Mouse (Mus musculus) thymus, adult 18-20 months (tissue): ENCODE results near the gene Hadh.

ENCODE experiments used
- DNase-seq, 2 experiments: peaks; one replicate each; pipeline ENCODE4 v3.0.0; 2022; ENCODE audit warnings: mixed read lengths in 2 of 2

The Hadh gene

DNA sequence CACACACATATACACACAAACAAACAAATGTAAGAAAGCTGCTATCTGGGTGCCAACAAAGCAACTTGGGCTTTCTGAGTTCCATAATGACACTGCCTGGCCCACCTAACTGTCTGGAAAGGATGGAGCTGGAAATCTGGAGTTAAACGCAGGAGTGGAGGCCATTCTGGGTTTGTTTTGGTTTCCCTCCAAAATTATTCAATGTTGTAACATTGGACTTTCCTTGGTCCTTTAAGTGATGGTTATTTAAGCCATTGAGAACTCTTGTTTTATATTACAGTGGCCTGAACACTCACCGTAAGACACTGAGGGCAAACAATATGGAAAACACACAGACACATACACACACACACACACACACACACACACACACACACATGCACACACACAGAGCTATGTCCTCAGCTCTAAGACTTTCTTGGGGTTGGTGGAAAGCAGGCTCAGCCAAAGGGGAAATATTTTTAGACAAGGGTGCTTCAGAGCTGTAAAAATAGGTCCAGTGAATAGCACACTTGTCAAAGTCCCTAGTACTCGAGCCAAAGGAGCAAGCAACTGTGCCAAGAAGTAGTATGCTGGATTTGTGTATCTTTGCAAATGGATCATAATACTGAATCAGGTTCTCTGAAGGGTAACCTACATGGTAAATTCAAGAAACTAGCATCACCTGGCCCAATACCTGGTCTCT, 5.4 kb downstream of the Hadh start:
- no peak for DNase-seq

- DNase-seq = no peak
Observed at GRCm38 (mm10) chr3:131265516-131265915, 6.4 kb downstream of the Hadh start.

- DNase-seq = no peak
Observed at GRCm38 (mm10) chr3:131263766-131264486, 8.0 kb downstream of the Hadh start.

GRCm38 (mm10) chr3:131260418-131260817, 11.5 kb downstream of the Hadh start:
- DNase-seq = no peak

- no peak for DNase-seq
Observed at GRCm38 (mm10) chr3:131259392-131259965, 12.4 kb downstream of the Hadh start.

GRCm38 (mm10) chr3:131258921-131259320, 13.0 kb downstream of the Hadh start:
- DNase-seq = no peak

DNA sequence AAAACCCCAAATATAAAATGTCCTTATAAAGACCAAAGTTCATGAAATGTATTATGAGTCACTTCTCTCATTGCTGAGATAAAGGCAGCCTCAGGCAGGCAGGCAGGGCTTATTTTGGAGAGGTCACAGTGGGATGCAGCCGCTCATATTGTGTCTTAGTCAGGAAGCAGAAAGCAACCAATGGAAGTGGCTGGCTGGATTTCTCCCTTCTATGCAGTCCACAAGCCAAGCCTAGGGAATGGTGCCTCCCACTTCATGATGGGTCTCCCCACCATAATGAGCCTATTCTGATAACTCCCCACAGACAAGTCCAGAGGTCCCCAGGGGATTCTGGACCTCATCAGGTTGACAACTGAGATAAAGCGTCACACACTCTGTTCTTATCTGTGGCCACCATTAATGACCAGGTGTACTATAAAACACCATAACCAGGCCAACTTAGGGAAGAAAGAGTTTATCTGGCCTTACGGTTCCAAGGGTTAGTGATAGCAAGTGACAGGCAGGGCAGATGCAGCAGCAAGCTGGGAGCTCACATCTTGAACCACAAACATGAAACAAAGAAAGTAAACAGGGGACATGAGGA, 16.4 kb downstream of the Hadh start:
- no peak for DNase-seq

GRCm38 (mm10) chr3:131254991-131255390, 16.9 kb downstream of the Hadh start:
- DNase-seq = no peak

DNA sequence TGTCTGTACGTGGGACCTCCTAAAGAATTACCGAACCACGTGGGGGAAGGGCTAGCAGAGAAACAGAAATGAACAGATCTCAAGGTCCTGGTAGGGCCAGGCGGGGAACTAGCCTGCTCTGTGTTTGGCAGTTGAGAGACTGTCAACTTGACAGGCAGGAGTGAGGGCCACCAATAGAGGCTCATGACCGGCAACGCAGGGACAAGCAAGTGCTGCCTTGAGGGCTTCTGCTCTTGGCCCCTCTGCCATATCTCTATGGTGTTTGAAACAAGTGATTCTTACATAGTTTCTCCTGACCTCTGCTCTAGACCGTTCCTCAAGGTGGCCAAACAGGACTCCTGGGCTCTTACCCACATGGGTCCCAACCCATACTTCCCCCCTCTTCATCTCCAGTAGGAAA, 20.3 kb downstream of the Hadh start:
- no peak for DNase-seq

DNA sequence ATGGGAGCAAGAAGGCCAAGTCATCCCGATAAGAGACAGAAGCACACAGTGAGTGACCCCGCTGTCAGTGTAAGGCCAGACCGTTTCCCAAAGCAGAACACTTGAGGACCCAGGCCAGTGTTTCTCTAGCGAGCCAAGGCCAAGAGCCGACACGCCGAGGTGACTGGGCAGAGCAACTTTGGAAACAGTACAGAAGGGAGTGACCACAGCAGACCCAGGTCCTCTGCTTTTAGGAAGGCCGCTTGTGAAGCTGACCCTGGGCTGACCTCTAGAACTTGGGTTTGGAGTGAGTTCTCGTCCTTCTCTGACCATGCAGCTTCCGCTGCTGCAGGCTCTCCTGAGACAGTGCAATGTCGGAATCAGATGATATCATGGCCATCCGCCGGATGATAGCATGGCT, 20.9 kb downstream of the Hadh start:
- no peak for DNase-seq

- DNase-seq = no peak
Observed at GRCm38 (mm10) chr3:131250283-131250682, 21.6 kb downstream of the Hadh start.

DNA sequence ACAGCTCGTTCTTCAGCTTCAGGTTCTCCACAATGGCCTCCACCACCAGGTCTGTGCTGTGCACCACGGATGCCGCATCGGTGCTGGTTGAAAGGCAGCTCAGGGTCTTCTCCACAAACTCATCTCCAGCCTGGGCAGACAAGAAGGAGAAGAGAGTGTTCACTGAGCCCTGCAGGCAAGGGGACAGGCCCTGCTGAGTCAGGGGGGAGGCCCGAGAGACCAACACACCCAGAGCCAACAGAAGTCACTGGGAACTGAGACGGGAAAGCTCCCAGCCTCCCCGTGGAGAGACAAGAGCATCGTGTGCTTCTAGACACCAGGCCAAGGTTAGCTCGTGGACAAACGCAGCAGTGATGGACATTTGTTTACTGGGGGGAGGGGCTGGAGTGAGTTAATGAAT, 23.5 kb downstream of the Hadh start:
- no peak for DNase-seq

DNA sequence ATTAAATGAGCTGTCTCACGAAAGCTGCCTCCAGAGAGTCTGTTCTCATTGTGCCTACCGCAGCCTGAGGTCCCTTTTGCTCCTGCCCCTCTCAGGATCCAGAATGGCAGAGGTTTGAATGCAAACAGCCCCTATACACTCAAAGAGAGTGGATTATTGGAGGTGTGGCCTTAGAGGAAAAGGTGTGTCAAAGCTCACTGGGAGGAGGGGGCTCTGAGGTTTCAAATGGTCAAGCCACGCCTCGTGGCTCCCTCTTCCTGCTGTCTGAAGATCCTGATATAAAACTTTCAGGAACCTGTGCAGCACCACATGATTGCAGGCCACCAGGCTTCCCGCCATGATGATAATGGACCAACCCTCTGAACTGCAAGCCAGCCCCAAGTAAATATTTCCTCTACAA, 24.1 kb downstream of the Hadh start:
- no peak for DNase-seq

DNA sequence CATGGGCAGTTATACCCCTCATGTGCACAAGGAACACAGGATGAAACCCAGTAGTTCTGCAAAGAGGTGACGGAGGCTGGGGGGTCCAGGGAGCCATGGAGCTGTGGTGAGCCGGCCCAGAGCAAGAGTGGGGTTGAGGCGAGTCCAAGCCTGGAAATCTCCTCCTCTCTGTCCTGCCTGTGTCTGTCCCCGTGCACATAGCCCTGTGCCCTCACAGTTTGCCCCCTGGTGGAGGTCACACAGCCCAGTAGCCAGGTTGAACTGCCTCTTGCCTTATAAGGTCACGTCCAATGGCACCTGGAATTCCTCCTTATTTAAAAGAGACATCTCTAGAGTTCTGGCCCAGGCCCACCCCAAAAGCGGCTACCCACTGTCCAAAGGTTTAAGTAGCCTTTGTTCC, 24.5 kb downstream of the Hadh start:
- DNase-seq = no peak

DNA sequence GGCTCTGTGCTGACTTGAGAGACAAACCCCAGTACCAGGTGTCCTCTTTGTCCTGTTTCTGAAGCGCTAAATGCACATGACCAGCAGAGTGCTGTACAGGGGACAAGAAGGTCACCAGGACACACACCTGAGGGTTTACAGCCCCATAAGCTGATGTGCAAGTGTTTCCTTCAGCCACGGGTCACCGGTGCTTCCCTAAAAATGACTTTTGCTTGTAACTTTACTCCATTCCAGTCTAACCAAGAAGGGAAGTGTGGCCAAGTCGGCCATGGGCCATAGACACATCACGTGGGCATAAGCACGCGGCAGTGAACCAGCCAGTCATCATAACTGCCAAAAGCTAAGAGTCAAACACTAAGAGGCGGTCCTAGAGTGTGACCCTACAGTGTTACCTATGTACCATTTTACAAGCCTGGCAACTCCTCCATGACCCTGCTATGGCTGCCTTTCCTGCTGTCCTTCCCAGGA, 25.3 kb downstream of the Hadh start:
- no peak for DNase-seq

GRCm38 (mm10) chr3:131245766-131246578, 25.9 kb downstream of the Hadh start:
- DNase-seq = peak in 1 of 2 experiments; percentile 41

- peak; percentile 34 to 58 for DNase-seq
Observed at GRCm38 (mm10) chr3:131237785-131238633, 33.9 kb downstream of the Hadh start.

DNA sequence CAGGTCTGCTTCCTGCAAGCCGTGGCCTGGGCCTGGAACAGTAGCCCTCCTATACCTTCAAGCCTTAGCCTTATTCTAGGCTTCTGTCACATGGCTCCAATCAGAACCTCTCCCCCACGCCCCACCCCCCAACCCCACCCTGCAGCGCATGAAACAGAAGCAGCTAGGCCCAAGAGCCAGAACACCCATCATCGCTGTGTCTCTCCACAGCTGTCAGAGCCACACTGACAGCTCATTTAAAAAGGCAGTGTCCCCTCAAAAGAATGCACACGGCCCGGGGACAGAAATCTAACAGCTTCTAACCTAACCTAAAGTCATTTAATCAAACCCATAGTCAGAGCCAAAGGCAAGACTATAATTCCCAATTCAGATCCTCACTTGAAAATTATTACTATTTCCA, 34.8 kb downstream of the Hadh start:
- no peak for DNase-seq

- no peak for DNase-seq
Observed at GRCm38 (mm10) chr3:131228083-131228482, 43.8 kb downstream of the Hadh start.

DNA sequence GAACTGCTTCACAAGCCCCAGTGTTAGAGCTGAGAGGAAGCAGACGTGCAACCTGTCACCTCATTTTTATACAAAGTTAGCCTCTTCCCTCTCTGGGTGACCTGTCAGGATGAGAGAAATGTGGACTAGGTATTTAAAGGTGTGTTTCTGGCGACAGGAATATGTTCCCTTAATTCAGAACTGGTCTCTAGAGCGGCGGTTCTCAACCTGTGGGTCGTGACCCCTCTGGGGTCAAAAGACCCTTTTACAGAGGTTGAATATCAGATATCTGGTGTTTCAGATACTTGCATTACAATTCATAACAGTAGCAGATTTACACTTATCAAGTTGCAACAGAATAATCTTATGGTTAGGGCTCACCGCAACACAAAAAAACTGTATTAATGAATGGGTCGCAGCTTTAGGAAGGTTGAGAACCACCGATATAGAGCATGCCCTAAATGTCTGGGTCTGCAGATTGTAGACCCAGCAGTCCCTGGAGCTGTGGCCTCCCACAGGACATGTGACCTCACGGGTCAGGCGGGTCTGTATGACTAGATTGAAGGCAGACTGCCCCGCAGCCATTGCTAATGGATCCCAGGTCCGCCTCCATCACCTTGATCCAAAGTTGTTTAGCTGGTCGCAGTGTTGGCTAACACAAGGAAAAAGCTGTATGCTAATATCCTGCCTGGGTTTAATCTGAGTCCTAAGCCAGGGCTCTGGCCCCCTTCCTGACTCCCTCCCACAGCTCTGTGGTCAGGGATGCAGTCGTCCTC, 53.1 kb downstream of the Hadh start:
- no peak for DNase-seq

GRCm38 (mm10) chr3:131214841-131215240, 57.1 kb downstream of the Hadh start:
- DNase-seq = peak; percentile 58 to 68
